Mouse (Mus musculus) hindlimb bud, embryonic 11.5 days (tissue): ENCODE results near the gene Nup50.
"Not testable (repeated sequence)": the region's sequence is repeated elsewhere in the genome, so short reads cannot be mapped to it uniquely, and the experiment has no call there.

Source experiments
- DNase-seq: peaks from one replicate; pipeline ENCODE4 v3.0.0-alpha.2; 2012; ENCODE audit warnings: low read depth, low spot score; ENCODE audit errors: extremely low spot score

The Nup50 gene

DNA sequence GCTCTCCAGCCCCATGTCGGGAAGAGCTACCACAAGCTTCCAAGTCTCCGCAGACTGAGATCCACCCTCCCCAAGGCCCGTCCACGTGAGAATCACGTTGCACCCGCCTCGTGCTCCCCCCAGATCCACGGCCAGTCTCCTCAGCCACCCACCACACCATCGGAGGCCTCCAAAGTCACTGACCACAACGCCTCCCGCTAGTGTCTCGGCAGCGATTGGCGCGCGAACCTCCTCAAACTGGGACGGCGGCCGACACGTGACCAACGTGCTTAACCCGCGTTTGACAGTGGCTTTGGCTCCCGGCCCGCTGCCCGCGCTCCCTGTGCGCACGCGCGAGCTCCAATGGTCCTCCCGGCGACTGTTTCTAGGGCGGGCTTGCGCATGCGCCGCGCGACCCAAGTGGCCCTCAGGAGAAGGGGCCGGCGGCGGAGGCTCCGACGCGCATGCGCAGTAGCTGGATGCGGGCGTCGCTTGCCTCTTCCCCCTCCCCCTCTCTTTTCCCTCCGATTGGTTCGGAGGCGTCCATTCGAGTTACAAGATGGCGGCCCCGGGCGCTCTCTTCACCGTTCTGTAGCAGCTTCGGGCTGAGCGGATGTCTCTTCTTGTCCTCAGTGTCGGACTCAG lies at the start of gene Nup50:
Gene Nup50 (plus strand): TSS at position 528 of the 624 bp plus-strand sequence.
- peak; percentile 93 for DNase-seq

DNA sequence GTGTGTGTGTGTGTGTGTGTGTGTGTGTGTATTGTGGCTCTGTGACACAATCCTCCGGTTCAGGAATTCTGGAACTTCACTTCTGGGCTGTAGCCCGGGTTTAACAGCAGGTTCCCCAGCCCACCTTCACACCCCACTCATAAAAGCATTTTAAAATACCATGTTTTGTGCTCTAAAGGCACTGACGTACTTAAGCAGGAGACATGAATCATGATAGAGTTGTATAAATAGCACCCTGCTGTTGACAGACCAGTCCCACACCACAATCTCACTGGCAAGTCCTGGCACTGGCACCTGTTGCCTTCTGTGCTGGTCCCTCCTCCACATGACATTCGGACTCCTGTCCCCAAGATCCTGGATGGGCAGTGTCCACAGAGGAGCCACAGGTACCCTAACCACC lies 49.3 kb upstream of the Nup50 start:
- no peak for DNase-seq

DNA sequence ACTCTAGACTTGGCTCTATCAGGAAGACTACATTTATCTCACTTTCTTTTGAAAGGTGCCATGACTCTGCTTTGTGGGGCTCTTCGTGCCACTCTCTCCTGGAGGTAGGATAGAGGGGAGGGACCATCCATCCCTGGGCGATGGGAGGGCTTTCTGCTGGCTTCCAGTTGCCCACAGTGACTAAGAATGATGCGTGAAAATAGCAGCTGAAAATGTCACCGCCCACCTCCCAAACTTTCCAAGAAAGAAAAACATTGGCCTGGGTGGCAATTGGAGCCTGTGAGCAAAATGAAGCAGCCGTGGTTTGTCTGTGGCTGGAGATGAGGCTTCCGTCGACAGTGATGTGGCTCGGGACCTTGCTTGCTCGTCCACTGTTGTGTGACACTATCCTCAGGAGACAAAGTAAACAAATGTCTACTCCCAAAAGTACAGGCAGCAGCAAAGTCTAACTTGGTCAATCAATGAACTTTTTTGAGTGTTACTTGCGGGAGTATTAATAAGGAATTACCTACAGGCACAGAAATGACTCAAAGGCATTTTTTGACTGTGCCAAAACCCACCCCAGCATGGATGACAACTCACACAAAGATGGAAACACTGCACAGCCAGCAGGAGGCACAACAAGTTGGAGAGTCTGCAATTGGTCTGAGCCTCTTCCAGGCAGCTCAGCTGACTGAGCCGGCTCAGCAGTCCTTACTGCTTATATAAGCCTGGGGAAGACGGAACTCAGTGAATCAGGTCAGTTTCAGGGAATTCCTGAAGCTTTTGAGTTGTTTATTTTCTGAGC lies 46.0 kb upstream of the Nup50 start:
- no peak for DNase-seq

DNA sequence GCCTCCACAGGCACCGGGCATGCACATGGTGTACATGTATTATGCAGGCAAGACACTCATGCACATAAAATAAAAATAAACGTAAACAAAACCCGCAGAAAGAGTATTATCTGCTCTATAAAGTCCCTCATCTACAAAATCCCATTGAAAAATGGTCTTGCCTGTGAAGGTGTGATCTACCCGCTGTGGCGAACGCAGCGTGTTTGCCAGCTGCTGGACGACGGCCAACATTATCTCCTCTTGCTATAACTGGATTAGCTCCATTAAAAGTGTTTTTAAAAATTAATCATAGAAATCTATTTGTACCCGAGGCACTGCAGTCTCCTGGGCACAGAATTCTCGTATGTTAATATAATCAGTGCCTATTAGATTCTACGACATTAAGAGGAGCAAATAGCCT lies 35.1 kb upstream of the Nup50 start:
- no peak for DNase-seq

DNA sequence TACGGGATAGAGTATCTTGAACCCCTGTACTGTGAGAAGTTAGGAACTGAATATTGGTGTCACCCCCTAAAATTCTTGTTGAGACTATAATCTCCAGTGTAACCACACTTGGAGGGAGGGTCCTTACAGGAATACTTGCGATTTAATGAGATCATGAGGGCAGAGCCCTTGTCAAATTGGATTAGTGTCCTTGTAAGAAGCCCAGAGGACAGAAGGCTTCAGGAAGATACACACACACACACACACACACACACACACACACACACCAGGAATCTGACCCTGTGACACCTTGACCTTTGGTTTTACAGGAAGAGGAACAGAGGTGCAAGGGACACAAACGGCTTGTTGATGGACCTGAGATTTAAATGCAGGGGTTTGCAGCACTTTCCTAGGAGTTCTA lies 32.0 kb upstream of the Nup50 start:
- DNase-seq, result no peak

DNA sequence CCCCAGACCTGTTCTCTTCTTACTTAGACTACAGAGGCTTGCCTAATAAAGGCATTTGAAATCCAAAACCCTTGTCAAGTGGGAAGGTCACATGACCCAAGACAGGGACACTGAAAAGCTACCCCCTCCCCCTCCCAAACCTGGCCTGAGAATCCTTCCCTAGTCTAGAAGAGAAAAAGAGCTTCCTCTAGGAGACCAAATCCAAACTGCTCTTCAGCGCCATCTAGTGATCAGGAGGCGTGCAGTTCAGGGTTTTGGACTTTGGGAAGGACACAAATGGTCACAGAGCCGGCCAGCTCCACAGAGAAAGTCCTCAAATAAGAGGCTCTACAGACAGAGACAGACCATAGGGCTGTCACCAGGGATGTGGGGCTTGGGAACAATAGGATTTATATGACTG lies 31.6 kb upstream of the Nup50 start:
- peak; percentile 56 for DNase-seq

DNA sequence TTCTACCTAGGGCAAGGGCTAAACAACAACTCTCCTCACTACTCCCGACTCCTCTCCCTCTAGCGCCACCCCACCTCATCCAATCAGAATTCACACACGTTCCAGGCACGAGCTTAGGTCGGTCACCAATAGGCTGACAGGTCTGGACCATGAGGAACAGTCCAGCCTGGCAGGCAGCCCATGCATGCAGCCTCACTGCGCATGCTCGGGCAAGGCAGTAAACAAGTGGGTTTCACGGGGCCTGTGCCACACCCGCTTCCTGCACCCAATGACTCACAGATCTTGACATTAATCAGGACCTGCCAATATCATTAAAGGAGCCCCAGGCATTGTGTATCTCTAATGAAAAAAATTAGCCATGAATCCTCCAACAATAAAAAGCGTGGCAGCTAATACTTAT lies 27.0 kb upstream of the Nup50 start:
- DNase-seq, result not testable (repeated sequence)

DNA sequence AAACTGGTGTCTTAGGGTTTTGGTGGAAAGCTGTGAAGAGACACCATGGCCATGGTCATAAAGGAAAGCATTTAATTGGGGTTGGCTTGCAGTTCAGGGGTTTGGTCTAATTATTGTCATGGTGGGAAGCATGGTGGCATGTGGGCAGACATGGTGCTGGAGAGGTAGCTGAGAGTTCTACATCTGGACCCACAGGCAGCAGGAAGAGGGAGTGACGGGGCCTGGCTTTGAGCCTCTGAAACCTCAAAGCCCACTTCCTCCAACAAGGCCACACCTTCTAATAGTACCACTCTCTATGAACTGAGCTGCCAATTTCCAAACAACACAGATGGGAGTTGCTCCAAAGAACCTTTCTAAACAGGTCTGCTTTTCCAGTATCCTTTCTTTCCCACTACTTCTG lies 26.5 kb upstream of the Nup50 start:
- DNase-seq, result no peak

DNA sequence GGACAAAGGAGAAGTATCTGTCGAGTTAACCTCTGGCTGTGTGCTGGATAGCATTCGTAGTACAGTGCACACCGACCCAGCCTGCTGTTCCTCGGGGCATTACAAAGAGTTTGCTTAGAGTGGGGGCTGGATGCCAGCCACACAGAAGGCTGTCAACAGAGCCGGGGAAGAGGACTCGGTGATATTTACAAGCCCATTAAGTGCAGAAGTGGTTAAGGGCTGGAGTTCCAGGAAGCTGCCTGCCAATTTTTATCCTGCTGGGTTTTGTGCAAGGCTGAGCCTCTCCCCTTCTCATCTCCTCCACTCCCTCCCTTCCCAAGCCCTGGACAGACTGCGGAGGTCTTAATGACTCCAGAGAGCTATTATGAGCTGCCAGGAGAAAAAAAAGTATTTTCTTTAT lies 25.1 kb upstream of the Nup50 start:
- DNase-seq, result no peak

DNA sequence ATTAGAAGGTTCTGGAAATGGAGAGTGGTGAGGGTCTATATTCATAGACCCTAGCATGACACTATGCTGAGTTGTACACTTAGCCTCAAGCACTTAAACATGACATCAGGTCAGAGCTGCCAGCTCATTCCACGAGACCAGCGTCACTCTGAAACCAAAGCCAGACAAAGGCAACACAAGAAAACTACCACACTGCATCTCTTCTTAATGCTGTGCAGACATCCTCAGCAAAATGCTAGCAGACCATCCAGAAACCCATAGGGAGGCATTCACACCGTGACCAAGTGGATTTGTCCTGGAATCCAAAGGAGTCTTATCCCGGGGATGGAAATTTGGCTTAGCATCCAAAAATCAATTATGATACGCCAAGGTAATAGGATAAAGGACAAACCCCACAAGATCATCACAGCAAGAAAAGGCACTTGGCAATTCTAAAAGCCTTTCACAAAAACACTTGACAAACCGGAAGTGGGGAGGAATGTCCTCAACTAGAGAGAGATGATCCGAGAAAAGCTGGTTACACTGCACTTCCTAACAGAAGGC lies 19.3 kb upstream of the Nup50 start:
- DNase-seq, result no peak

DNA sequence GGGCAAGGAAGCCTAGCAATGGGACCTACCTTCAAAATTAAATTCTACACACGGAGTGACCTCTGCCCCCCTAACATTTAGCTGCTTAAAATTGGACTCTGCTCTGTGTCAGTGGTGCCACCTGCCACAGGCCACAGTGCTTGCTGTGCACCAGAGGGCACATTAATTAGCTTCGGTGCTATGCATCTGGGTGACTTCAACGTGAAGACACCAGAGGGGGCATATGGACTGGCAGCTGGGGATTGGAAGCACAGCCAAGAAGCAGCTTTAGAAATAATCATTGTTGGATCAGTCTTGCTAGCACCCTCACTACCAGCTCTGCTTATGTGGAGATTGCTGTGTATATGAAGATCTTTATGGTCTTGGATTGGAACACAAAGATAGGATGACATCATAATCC lies 10.0 kb upstream of the Nup50 start:
- no peak for DNase-seq

DNA sequence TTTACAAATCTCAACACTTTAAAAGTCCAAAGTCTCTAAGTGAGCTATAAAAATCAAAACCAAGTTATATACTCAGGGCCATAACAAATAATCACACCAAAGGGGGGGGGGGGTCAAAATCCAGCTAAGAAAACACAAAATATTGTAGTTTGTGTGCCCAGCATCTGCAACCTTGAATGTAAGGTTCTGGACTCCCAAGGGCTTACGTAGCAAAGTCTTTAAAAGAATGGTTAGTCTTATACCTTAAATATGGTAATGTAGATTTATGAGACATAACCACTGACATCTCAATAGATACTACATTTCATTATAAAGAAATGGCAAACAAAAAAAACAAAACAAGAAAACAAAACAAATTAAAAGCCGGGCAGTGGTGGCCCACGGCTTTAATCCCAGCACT lies 3.3 kb upstream of the Nup50 start, which contains the start of gene Gm29666:
Gene Gm29666 (minus strand): TSS at position 101 of the 400 bp plus-strand sequence.
- DNase-seq, result no peak

DNA sequence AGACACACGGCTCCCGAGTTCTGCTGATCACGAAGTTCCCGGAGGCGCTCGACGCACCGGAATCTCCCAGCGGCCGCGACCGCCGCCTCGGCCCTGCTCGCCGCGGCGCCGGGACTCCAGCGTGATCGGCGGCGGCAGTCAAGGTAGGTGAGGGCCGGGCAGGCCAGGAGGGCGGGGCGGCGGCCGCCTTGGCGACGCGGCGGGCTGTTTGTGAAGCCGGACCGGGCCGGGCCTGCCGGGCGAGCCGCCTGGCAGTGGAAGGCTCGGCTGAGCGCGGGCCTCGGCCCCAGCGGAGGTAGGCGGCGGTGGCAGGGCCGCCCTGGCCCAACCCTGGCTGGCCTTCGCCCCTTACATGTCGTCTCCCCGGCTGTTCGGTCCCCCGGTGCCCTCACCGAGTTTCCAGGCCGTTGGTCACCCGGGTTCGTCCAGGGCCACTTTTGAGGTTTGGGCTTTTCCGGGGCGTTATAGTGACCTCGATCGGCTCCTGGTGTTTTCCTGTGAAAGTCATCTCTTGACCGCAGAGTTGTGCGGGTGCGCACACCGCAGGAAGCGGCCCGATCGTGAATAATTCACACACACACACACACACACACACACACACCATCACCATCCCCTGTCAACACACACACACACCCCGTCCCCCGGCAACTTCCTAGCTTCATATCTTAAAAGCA lies 434 bp downstream of the Nup50 start:
- no peak for DNase-seq

DNA sequence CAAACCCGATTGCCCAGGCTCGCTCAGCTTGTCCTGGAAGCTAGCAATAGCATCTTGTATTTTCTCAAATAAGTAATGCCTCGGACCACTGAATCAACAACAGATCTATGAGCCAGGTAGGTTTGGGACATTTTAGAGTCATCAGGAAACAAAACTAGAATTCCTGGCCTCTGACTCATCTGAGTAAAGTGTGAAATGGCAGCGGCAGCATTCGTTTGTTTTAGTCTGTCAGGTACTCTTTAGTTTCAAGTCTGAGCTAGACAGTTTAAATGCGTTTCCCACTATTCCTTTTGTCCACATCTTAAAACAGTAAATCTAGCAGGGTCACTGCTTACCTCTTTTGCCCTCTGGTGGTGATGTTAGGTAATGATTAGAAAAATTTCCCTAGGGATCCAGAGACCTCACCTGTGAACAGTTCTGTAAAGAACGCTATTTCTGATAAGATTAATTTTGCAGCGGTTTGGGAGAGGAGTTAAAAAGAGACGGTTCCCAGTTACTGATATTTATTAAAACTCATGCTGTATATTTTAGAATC lies 1.6 kb downstream of the Nup50 start:
- peak; percentile 62 for DNase-seq

DNA sequence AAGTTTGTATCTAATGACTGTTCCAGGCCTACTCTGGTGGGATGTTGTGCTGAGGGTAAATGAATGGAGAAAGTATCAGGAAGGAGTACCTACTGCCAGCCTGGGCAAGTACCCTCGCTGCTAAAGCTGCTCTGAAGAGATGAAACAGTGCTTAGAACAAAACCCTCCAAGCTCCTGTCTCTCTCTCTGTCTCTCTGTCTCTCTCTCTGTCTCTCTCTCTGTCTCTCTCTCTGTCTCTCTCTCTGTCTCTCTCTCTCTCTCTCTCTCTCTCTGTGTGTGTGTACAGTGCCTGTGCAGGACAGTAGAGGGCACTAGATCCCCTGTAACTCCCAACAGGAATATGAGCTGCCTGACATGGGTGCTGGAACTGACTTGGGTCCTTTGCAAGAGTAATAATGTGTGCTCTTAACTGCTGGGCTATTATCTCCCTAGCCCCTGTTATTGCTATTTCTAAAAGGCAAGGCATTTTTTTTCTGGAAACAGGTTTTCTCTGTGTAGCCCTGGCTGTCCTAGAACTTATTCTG lies 2.3 kb downstream of the Nup50 start:
- no peak for DNase-seq

DNA sequence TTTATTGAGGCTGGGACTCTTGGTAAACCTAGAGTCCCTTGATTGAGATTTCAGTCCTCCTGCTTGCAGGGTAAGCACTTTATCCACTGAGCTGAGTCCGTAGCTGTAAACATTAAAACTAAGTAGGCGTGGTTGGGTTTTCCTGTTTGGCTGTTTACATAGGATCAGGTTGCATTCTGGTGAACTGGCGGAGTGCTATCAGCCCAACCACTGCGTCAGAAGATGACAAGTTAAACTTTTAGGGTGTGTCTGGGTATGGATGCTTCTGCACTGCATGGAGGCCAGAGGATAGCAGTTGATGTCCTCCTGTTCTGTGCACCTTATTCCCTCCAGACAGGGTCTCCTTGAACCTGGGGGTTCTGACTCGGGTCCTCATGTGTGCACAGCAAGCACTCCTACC lies 9.1 kb downstream of the Nup50 start:
- DNase-seq, result no peak

DNA sequence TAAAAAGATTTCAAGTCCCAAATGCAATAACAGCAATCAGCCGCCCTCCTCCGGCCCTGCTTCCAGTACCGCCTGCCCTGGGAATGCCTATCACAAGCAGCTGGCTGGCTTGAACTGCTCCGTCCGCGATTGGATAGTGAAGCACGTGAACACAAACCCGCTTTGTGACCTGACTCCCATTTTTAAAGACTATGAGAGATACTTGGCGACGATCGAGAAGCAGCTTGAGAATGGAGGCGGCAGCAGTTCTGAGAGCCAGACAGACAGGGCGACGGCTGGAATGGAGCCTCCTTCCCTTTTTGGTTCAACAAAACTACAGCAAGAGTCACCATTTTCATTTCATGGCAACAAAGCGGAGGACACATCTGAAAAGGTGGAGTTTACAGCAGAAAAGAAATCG lies 11.7 kb downstream of the Nup50 start:
- no peak for DNase-seq

DNA sequence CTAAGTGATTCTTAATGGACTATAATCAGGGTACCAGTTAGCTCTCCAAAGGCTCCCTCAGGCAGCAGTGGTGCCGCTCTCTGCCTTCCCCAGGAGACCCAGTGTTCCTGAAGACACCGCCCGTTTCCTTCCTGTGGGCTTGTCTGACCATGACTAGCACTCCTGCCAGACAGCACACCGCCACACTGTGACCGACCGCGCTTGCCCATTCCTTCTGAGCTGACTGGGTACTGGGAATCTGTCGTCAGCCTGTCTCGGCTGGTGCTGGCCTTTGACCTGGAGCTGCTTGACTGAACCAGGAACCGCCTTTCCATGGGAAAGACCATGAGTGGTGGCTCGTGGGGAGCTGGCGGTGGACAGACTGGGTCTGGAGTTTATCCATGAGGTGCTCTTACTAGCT lies 16.9 kb downstream of the Nup50 start:
- no peak for DNase-seq

DNA sequence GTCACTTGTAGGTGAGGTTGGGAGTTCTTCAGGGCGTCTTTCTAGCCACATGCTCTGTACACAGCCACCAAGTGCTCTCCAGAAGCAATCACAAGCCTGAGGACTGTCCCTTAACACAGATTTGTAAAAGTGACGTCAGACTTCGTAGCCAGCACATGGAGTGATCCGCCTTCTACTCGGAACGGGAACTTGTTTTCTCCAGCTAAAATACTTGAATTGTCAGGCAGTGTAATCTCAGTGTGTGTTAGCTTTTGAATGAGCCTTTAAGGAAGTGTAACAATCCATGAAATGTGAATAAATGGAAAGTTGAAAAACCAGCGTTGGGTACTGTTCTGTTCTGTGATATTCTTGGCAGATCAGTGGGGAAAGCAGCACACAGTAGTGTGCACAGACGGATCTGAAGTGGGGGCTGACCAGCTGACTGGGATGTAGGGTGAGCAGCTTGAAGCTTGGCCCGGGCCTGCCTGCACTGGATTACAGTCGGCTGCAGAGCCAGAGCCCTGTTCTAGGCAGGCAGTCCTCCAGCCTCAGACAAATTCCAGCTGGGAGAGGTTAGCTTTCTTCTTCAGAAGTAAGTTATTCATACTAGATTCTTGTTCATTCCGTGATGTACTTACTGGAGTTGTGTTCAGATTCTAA lies 19.6 kb downstream of the Nup50 start:
- DNase-seq, result no peak

DNA sequence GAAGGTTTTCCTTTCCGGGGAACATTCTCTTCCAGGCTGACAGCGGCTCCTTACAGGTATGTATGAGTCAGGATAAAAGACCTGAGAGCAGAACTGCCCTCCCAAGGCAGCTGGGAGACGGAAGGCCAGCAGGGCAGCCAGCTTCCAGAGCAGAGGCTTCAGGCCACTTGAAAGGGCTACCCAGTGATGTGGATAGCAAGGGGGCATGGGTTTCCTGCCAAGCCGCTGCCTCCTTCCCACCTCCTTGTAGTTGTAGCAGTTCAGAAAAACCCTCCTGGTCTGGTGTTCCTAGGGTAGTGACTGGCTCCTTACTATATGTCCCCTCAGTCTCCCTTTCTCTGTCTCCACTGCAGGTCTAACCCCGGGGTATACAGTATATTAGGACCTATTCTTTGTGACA lies 21.1 kb downstream of the Nup50 start:
- no peak for DNase-seq

DNA sequence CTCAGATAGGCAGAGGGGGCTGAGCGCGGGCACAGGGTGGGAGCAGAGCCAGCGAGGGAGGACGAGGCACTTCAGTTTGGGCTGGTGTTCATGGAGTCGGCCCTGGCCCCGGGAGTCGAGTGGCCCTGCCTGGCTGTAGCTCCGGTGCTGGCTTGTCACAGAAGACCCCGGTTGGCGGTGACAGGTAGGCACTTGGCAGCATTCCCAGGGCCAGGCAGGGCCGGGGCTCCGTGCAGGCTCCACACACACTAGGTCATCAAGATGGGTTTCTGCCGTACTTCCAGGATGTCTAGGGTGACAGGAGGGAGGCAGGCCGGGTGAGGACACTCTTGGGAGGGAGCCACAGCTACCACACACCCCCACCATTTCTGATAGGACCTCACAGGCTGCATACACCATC lies 25.8 kb downstream of the Nup50 start:
- DNase-seq, result no peak
